Mouse (Mus musculus) T-cell, adult 2 months (primary cell): ENCODE measurements at regions not wholly inside any gene's neighbourhood (a gene's known extent, or its start where the extent isn't known, plus 50 kb on each side); places are given as distances from the start of the nearest gene placed in this dataset.
A peak's percentile ranks its signal among the peaks of the same experiment; 100 is the strongest.

Source experiments
- DNase-seq: peaks from one replicate; pipeline ENCODE4 v3.0.0; 2022; ENCODE audit warnings: low spot score

GRCm38 (mm10) chr16:49278478-49278877, 221.2 kb downstream of the Myh15 start:
- DNase-seq, result peak; percentile 8

GRCm38 (mm10) chr16:49288096-49288714, 230.9 kb downstream of the Myh15 start:
- no peak for DNase-seq

- no peak for DNase-seq
Observed at GRCm38 (mm10) chr16:49289200-49290079, 232.2 kb downstream of the Myh15 start.

GRCm38 (mm10) chr16:49303612-49304307, 246.5 kb downstream of the Myh15 start:
- DNase-seq, result no peak

- DNase-seq, result no peak
Observed at GRCm38 (mm10) chr16:49304354-49304753, 247.1 kb downstream of the Myh15 start.

- DNase-seq, result no peak
Observed at GRCm38 (mm10) chr16:49317061-49317460, 259.8 kb downstream of the Myh15 start.

GRCm38 (mm10) chr16:49319047-49319678, 261.9 kb downstream of the Myh15 start:
- no peak for DNase-seq

- DNase-seq, result no peak
Observed at GRCm38 (mm10) chr16:49319774-49320173, 262.5 kb downstream of the Myh15 start.

GRCm38 (mm10) chr16:49321951-49322350, 264.7 kb downstream of the Myh15 start:
- DNase-seq, result no peak

- no peak for DNase-seq
Observed at GRCm38 (mm10) chr16:49330725-49331386, 273.6 kb downstream of the Myh15 start.

- DNase-seq, result no peak
Observed at GRCm38 (mm10) chr16:49332107-49332722, 274.9 kb downstream of the Myh15 start.

GRCm38 (mm10) chr16:49335916-49336315, 278.6 kb downstream of the Myh15 start:
- no peak for DNase-seq

- DNase-seq, result no peak
Observed at GRCm38 (mm10) chr16:49337948-49338347, 280.7 kb downstream of the Myh15 start.

GRCm38 (mm10) chr16:49358404-49358803, 301.1 kb downstream of the Myh15 start:
- no peak for DNase-seq

- no peak for DNase-seq
Observed at GRCm38 (mm10) chr16:49361731-49362130, 304.4 kb downstream of the Myh15 start.

GRCm38 (mm10) chr16:49369450-49369849, 312.2 kb downstream of the Myh15 start:
- DNase-seq, result no peak

- no peak for DNase-seq
Observed at GRCm38 (mm10) chr16:49375108-49375507, 317.8 kb downstream of the Myh15 start.

- DNase-seq, result no peak
Observed at GRCm38 (mm10) chr16:49378917-49379473, 320.0 kb upstream of the Ift57 start.

GRCm38 (mm10) chr16:49388135-49388534, 310.9 kb upstream of the Ift57 start:
- no peak for DNase-seq

- no peak for DNase-seq
Observed at GRCm38 (mm10) chr16:49407956-49408795, 290.9 kb upstream of the Ift57 start.
